Mouse (Mus musculus) midbrain, embryonic 12.5 days (tissue): Measurements from ENCODE around the gene Psmd14. TPM values are rescaled to one million over a fixed set of nuclear protein-coding genes. Genes with fewer than 3 reads are reported as not detected.

Experiments
- ATAC-seq: fragments of 200-750 bp; cut with Nextera tagmentation; 2 replicates; pipeline ENCODE4 v1.8.0; 2017; ENCODE audit warnings: low read depth, moderate TSS enrichment, moderate library complexity; ENCODE audit not compliant: low FRiP score
- H3K27ac ChIP-seq: fragments of 300-500 bp; sonication (generic); replicated peaks from 2 replicates; pipeline ENCODE4 v1.5.1; 2016; ENCODE audit warnings: mild to moderate bottlenecking
- H3K27me3 ChIP-seq: fragments of 300-500 bp; sonication (generic); 2 replicates; pipeline ENCODE4 v1.6.1; 2016; ENCODE audit warnings: mild to moderate bottlenecking
- H3K36me3 ChIP-seq: fragments of 300-500 bp; sonication (generic); 2 replicates; pipeline ENCODE4 v1.6.1; 2016
- H3K4me1 ChIP-seq: fragments of 300-500 bp; sonication (generic); 2 replicates; pipeline ENCODE4 v1.6.1; 2016
- H3K4me2 ChIP-seq: fragments of 300-500 bp; sonication (generic); replicated peaks from 2 replicates; pipeline ENCODE4 v1.6.1; 2016; ENCODE audit warnings: mild to moderate bottlenecking, moderate library complexity
- H3K4me3 ChIP-seq: fragments of 300-500 bp; sonication (generic); 2 replicates; pipeline ENCODE4 v1.5.1; 2016; ENCODE audit warnings: mild to moderate bottlenecking
- H3K9ac ChIP-seq: fragments of 300-500 bp; sonication (generic); replicated peaks from 2 replicates; pipeline ENCODE4 v1.6.1; 2016; ENCODE audit warnings: mild to moderate bottlenecking, moderate library complexity
- H3K9me3 ChIP-seq: fragments of 300-500 bp; sonication (generic); 2 replicates; pipeline ENCODE4 v1.6.1; 2016; ENCODE audit warnings: mild to moderate bottlenecking
- WGBS: fragments of 180-500 bp; shearing (Covaris S2); methylation state at CpG from one replicate; pipeline ENCODE4 v1.1.7; 2016; 5-methylcytosine and 5-hydroxymethylcytosine counted together
- polyA plus RNA-seq: library from polyadenylated mRNA; unstranded; fragments of >200 nt; fragmentation: Nextera tagmentation; extraction: Ambion mirVana; gene quantifications from 2 replicates; pipeline ENCODE4 v1.2.1, GENCODE M21; 2016

Gene Psmd14
- 228 and 232 TPM in 2 replicates for polyA plus RNA-seq

DNA sequence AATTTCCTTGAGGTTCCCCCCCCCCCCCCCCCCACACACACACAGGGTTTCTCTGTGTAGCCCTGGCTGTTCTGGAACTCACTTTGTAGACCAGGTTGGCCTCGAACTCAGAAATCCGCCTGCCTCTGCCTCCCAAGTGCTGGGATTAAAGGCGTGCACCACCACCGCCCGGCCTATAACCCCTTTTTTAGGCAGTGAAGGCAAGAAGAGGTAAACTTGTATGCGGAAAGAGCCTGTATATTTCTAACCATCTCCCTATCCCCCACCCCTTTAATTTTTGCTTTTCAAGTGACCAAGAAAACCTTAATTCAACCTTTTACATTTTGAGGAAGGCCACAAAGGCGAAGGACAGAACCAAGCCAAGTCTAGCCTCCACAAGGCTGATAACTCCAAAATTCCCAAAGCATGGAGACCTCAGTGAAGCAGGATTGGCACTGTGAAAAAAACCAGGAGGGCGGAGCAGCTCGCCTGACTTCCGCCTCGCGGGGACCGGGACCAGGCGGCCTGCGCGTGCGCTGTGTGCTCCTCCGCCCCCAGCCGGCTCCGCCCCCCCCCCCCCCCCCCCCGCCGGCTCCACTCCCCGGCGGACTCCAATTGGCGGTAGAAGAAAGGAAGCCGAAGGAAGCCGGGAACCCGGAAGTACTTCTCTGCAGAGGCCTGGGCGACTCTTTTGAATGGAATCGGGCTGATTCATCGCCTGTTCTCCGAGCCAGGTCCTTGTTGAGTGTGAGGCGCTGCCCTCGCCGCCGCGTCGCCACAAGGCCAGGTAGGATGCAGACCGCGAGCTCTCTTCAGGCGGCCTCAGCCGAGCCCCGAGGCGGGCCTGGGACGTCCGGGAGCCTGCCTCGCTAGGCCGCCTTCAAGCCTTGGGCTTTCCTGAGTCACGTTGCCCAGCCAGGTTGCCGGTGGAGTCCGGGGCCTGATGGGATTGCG lies at the start of gene Psmd14:
Gene Psmd14 (plus strand): TSS at position 587 of the 933 bp plus-strand sequence.
- Histone ChIP-seq H3K36me3 (no peaks in the 10 kb centered on the region; the same call in 1 of the 2 replicates), H3K27ac (peak within 1 kb of the TSS; percentile 86), H3K4me3 (peak within 1 kb of the TSS; percentile 87), H3K9me3 (no peaks in the 10 kb centered on the region), H3K9ac (peak within 1 kb of the TSS; percentile 90), H3K4me2 (peak within 1 kb of the TSS; percentile 69), H3K27me3 (no peaks in the 10 kb centered on the region), H3K4me1 (peaks cover 11% of the 10 kb centered on the region)
- 6% methylated on average over 45 of the region's 52 CpGs for WGBS
- ATAC-seq = peak; percentile 97

DNA sequence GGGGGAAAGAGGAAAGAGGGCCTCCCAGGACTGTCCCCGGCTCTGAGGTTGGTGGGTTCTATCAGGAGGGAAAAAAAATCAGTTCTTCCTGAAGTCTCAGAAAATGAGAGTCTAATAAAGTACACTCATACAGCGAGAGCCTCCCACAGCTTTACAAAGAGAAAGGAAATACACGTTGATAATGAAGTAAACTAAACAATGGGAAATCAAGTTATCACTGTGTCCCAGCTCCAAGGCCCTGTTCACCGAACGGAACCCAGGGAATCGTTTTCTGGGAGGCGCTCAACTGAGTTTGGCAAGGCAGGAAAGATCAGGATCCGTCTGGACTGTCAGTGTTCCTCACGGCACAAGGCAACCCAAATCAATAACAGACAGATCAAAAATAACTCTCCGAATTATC lies 48.7 kb upstream of the Psmd14 start:
- no peaks in the 10 kb centered on the region for H3K9me3 ChIP-seq
- H3K4me1 ChIP-seq = no peaks in the 10 kb centered on the region
- no peak overlapping the region for H3K4me2 ChIP-seq
- no peak overlapping the region for H3K4me3 ChIP-seq
- no peaks in the 10 kb centered on the region for H3K36me3 ChIP-seq
- no peaks in the 10 kb centered on the region for H3K27me3 ChIP-seq
- ATAC-seq = no peak
- whole genome bisulfite sequencing = 85% methylated on average over 10 of the region's 10 CpGs
- no peak overlapping the region for H3K27ac ChIP-seq
- no peak overlapping the region for H3K9ac ChIP-seq

- Histone ChIP-seq H3K4me3 (no peak overlapping the region), H3K4me1 (no peaks in the 10 kb centered on the region), H3K36me3 (no peaks in the 10 kb centered on the region), H3K27ac (no peak overlapping the region), H3K27me3 (no peaks in the 10 kb centered on the region), H3K9ac (no peak overlapping the region), H3K9me3 (no peaks in the 10 kb centered on the region), H3K4me2 (no peak overlapping the region)
- ATAC-seq = no peak
- WGBS = 72% methylated on average over 10 of the region's 10 CpGs
Measured at GRCm38 (mm10) chr2:61663573-61664241, 47.8 kb upstream of the Psmd14 start.

GRCm38 (mm10) chr2:61667420-61667819 lies 44.1 kb upstream of the Psmd14 start:
- H3K27ac ChIP-seq = no peak overlapping the region
- 78% methylated on average over 7 of the region's 7 CpGs for WGBS

GRCm38 (mm10) chr2:61668260-61668659 lies 43.2 kb upstream of the Psmd14 start:
- H3K9me3 ChIP-seq = no peaks in the 10 kb centered on the region
- H3K9ac ChIP-seq = no peak overlapping the region
- H3K4me3 ChIP-seq = no peak overlapping the region
- no peak for ATAC-seq
- no peak overlapping the region for H3K27ac ChIP-seq
- no peak overlapping the region for H3K4me2 ChIP-seq
- H3K4me1 ChIP-seq = no peaks in the 10 kb centered on the region
- WGBS = 41% methylated on average over 4 of the region's 4 CpGs
- H3K27me3 ChIP-seq = no peaks in the 10 kb centered on the region
- no peaks in the 10 kb centered on the region for H3K36me3 ChIP-seq

More at GRCm38 (mm10) chr2:61667420-61667819, 44.1 kb upstream of the Psmd14 start:
- Histone ChIP-seq H3K9me3 (no peaks in the 10 kb centered on the region), H3K4me1 (no peaks in the 10 kb centered on the region), H3K9ac (no peak overlapping the region), H3K36me3 (no peaks in the 10 kb centered on the region), H3K4me2 (no peak overlapping the region), H3K4me3 (no peak overlapping the region), H3K27me3 (no peaks in the 10 kb centered on the region)
- no peak for ATAC-seq

DNA sequence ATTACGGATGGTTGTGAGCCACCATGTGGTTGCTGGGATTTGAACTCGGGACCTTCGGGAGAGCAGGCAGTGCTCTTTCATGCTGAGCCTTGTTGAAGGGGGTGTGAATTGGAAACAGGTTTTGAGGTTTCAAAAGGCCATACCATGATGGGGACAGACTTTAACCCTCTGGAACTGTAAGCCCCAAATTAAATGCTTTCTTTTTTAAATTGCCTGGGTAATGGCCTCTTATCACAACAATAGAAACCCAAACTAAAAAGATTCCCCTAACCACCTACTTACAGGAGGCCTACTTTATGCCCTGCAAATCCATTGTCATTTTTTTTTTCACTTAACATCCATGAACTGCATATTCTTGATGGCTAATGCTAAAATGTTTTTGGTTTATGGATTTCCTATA lies 36.9 kb upstream of the Psmd14 start:
- no peak overlapping the region for H3K4me2 ChIP-seq
- ATAC-seq = no peak
- no peaks in the 10 kb centered on the region for H3K9me3 ChIP-seq
- H3K9ac ChIP-seq = no peak overlapping the region
- no peak overlapping the region for H3K27ac ChIP-seq
- H3K27me3 ChIP-seq = no peaks in the 10 kb centered on the region
- H3K4me1 ChIP-seq = no peaks in the 10 kb centered on the region
- WGBS = 86% methylated on average over 3 of the region's 3 CpGs
- H3K36me3 ChIP-seq = no peaks in the 10 kb centered on the region
- H3K4me3 ChIP-seq = no peak overlapping the region

DNA sequence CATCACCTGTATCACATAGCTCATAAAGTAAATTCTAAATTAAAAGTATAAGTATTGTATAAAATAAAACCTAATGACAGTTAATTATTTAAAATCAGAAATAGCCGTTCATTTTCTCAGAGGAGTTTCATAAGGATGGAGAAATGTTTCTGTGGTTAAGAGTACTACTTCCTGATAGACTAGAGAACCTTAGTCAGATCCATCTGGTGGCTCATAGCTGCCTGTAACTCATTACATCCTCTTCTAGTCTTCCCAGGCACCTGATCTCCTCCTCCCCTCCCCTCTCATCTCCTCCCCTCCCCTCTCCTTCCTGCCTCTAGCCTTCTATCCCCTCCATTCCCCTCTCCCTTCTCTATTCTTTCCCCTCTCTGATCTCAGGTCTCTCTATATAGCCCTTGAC lies 29.9 kb upstream of the Psmd14 start:
- Histone ChIP-seq H3K4me2 (no peak overlapping the region), H3K9ac (no peak overlapping the region), H3K27ac (no peak overlapping the region), H3K36me3 (no peaks in the 10 kb centered on the region), H3K4me1 (no peaks in the 10 kb centered on the region), H3K27me3 (no peaks in the 10 kb centered on the region), H3K9me3 (no peaks in the 10 kb centered on the region), H3K4me3 (no peak overlapping the region)
- 94% methylated on average over 1 of the region's 1 CpGs for WGBS
- ATAC-seq = no peak

GRCm38 (mm10) chr2:61686533-61686932 lies 25.0 kb upstream of the Psmd14 start:
- H3K4me1 ChIP-seq = no peaks in the 10 kb centered on the region
- no peak overlapping the region for H3K9ac ChIP-seq
- H3K4me3 ChIP-seq = no peak overlapping the region
- no peak for ATAC-seq
- no peak overlapping the region for H3K4me2 ChIP-seq
- H3K36me3 ChIP-seq = no peaks in the 10 kb centered on the region
- WGBS = 71% methylated on average over 1 of the region's 1 CpGs
- no peaks in the 10 kb centered on the region for H3K27me3 ChIP-seq
- no peaks in the 10 kb centered on the region for H3K9me3 ChIP-seq
- H3K27ac ChIP-seq = no peak overlapping the region

- ATAC-seq = no peak
- Histone ChIP-seq H3K4me1 (no peaks in the 10 kb centered on the region), H3K9me3 (no peaks in the 10 kb centered on the region), H3K27me3 (no peaks in the 10 kb centered on the region), H3K27ac (no peak overlapping the region), H3K4me3 (no peak overlapping the region), H3K9ac (no peak overlapping the region), H3K4me2 (no peak overlapping the region), H3K36me3 (no peaks in the 10 kb centered on the region)
- 86% methylated on average over 3 of the region's 3 CpGs for WGBS
Measured at GRCm38 (mm10) chr2:61689086-61689485, 22.4 kb upstream of the Psmd14 start.

DNA sequence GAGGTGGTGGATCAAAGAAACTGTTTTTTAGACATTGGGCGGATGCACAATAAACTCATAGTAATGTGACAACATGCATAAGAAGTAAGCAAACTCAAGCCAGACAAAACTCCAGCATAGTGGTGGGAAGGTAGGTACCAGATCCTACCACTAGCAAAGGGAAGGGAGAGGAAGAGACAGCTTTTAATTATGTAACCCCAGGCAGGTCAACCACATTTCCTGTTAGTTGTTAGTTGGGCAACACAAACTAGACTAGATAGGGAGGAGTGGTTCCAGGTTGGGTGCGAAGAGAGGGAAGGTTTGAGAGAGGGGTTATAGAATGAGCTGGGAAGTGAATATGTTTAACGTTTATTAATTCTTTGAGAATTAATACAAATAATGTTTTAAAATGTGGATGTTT lies 1.9 kb upstream of the Psmd14 start:
- no peak overlapping the region for H3K9ac ChIP-seq
- no peak overlapping the region for H3K4me2 ChIP-seq
- H3K27ac ChIP-seq = no peak overlapping the region
- H3K27me3 ChIP-seq = no peaks in the 10 kb centered on the region
- ATAC-seq = no peak
- WGBS = 94% methylated on average over 3 of the region's 3 CpGs
- H3K36me3 ChIP-seq = no peaks in the 10 kb centered on the region; the same call in 1 of the 2 replicates
- no peak overlapping the region for H3K4me3 ChIP-seq
- H3K4me1 ChIP-seq = peaks cover 11% of the 10 kb centered on the region
- no peaks in the 10 kb centered on the region for H3K9me3 ChIP-seq

- Histone ChIP-seq H3K9me3 (no peaks in the 10 kb centered on the region), H3K4me3 (peak overlapping the region; percentile 87), H3K4me1 (peaks cover 11% of the 10 kb centered on the region), H3K27ac (no peak overlapping the region), H3K27me3 (no peaks in the 10 kb centered on the region), H3K9ac (peak overlapping the region; percentile 90), H3K4me2 (peak overlapping the region; percentile 69), H3K36me3 (no peaks in the 10 kb centered on the region; the same call in 1 of the 2 replicates)
- no peak for ATAC-seq
- WGBS = 56% methylated on average over 3 of the region's 3 CpGs
Measured at GRCm38 (mm10) chr2:61712526-61712925, 1.0 kb downstream of the Psmd14 start.

DNA sequence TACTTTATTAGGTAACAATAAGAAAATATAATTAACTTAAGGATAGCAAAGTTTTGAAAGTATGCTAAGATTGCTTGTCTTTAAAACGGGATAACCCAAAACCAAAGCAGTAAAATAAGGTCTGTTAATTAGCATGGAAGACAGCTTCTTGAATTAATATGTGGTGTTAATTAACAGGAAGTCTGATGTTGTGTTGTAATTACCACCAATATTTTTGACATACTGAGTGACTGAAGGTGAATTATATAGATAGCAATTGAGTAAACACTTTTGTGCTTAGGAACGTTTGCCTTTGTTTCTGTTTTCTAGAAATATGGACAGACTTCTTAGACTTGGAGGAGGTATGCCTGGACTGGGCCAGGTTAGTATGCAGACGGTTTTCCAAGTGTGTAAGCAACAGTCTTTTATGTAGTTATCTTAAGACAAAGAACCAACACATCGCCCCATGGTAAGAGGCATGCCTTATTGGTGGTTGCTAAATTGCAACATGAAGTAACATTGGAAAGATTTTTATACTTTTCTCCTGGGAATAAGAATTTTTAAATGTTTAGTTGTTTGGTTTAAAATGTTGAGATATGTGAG lies 11.0 kb downstream of the Psmd14 start:
- Histone ChIP-seq H3K36me3 (peaks cover 5% of the 10 kb centered on the region), H3K4me2 (no peak overlapping the region), H3K27me3 (no peaks in the 10 kb centered on the region), H3K27ac (no peak overlapping the region), H3K4me1 (no peaks in the 10 kb centered on the region), H3K4me3 (no peak overlapping the region), H3K9me3 (no peaks in the 10 kb centered on the region), H3K9ac (no peak overlapping the region)
- 87% methylated on average over 4 of the region's 4 CpGs for WGBS
- no peak for ATAC-seq
